Mouse (Mus musculus) retina, postnatal 1 day (tissue): Measurements from ENCODE around the gene Tnfrsf18.
A peak's percentile ranks its signal among the peaks of the same experiment; 100 is the strongest.

Experiments
- DNase-seq: peaks from one replicate; pipeline ENCODE4 v3.0.0-alpha.2; 2012

Tnfrsf18 gene

GRCm38 (mm10) chr4:156077499-156078301 lies 51.7 kb downstream of the Tnfrsf18 start:
- peak; percentile 59 for DNase-seq
